Mouse (Mus musculus) hindbrain, embryonic 13.5 days (tissue): ENCODE results near the gene Htra1. TPM values are rescaled to one million over a fixed set of nuclear protein-coding genes. Genes with fewer than 3 reads are reported as not detected.

Experiments
- ATAC-seq: fragments of 200-750 bp; cut with Nextera tagmentation; 2 replicates; pipeline ENCODE4 v1.8.0; 2017; ENCODE audit warnings: moderate TSS enrichment; ENCODE audit not compliant: low FRiP score
- H3K27ac ChIP-seq: fragments of 300-500 bp; sonication (generic); 2 replicates; pipeline ENCODE4 v1.5.1; 2015; ENCODE audit warnings: inconsistent platforms, mild to moderate bottlenecking, moderate library complexity
- H3K27me3 ChIP-seq: fragments of 300-500 bp; sonication (generic); 2 replicates; pipeline ENCODE4 v1.6.1; 2015; ENCODE audit warnings: mild to moderate bottlenecking, inconsistent platforms
- H3K36me3 ChIP-seq: fragments of 300-500 bp; sonication (generic); 2 replicates; pipeline ENCODE4 v1.6.1; 2015; ENCODE audit warnings: mild to moderate bottlenecking, inconsistent platforms
- H3K4me1 ChIP-seq: fragments of 300-500 bp; sonication (generic); replicated peaks from 2 replicates; pipeline ENCODE4 v1.6.1; 2015; ENCODE audit warnings: inconsistent platforms
- H3K4me2 ChIP-seq: fragments of 300-500 bp; sonication (generic); 2 replicates; pipeline ENCODE4 v1.6.1; 2015; ENCODE audit warnings: inconsistent platforms, mild to moderate bottlenecking, moderate library complexity
- H3K4me3 ChIP-seq: fragments of 300-500 bp; sonication (generic); 2 replicates; pipeline ENCODE4 v1.5.1; 2015; ENCODE audit warnings: mild to moderate bottlenecking, inconsistent platforms
- H3K9ac ChIP-seq: fragments of 300-500 bp; sonication (generic); 2 replicates; pipeline ENCODE4 v1.6.1; 2015; ENCODE audit warnings: mild to moderate bottlenecking, inconsistent platforms
- H3K9me3 ChIP-seq: fragments of 300-500 bp; sonication (generic); 2 replicates; pipeline ENCODE4 v1.6.1; 2016; ENCODE audit warnings: inconsistent platforms
- WGBS: fragments of 180-500 bp; shearing (Covaris S2); methylation state at CpG from one replicate; pipeline ENCODE4 v1.1.7; 2015; 5-methylcytosine and 5-hydroxymethylcytosine counted together
- microRNA-seq: library from miRNA; unstranded; fragments of <30 nt; microRNA quantifications from one replicate; pipeline ENCODE4, GENCODE M21; 2016
- polyA plus RNA-seq: library from polyadenylated mRNA; unstranded; fragments of >200 nt; fragmentation: Nextera tagmentation; extraction: Ambion mirVana; gene quantifications from 2 replicates; pipeline ENCODE4 v1.2.1, GENCODE M21; 2015

The Htra1 gene
- polyA plus RNA-seq, 1 experiment from 2014 or later: 15.4 TPM

DNA sequence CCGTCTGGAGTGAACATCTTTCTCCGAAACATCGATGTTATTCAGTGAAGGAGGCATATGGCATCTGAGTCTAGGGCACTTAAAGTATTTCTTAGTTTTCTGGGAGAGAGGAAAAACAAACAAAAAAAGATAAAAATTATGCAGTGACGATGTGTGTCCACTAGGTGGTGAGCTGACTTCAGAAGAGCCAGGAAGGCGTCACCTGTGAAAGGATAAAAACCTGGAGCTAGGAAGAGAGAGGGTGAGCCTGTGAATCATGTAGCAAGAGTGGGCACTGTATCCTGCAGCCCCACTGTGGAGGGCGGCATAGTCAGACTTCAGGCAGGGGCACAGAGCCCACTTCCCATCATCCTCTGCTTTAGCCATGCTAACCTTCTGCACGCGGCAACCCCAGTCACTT is 58.0 kb downstream of the Htra1 start:
- 49% methylated on average over 8 of the region's 8 CpGs for WGBS
- H3K4me1 ChIP-seq: no peaks in the 10 kb centered on the region
- H3K27ac ChIP-seq: no peak overlapping the region
- peaks cover 4% of the 10 kb centered on the region; the same call in 1 of the 2 replicates for H3K9me3 ChIP-seq
- H3K4me2 ChIP-seq: no peak overlapping the region
- no peaks in the 10 kb centered on the region for H3K36me3 ChIP-seq
- H3K9ac ChIP-seq: no peak overlapping the region
- no peak for ATAC-seq
- H3K27me3 ChIP-seq: no peaks in the 10 kb centered on the region
- no peak overlapping the region for H3K4me3 ChIP-seq

- ATAC-seq: no peak
- Histone ChIP-seq H3K36me3 (no peaks in the 10 kb centered on the region), H3K4me1 (no peaks in the 10 kb centered on the region), H3K9me3 (peaks cover 8% of the 10 kb centered on the region; the same call in 1 of the 2 replicates), H3K4me3 (no peak overlapping the region), H3K9ac (no peak overlapping the region), H3K27ac (no peak overlapping the region), H3K4me2 (no peak overlapping the region), H3K27me3 (no peaks in the 10 kb centered on the region)
- WGBS: 89% methylated on average over 12 of the region's 12 CpGs
These were observed 66.2 kb downstream of the Htra1 start for GRCm38 (mm10) chr7:131001976-131002726.

- 96% methylated on average over 5 of the region's 5 CpGs for WGBS
- no peak overlapping the region for H3K4me3 ChIP-seq
- peaks cover 11% of the 10 kb centered on the region; the same call in 1 of the 2 replicates for H3K9me3 ChIP-seq
- H3K4me1 ChIP-seq: no peaks in the 10 kb centered on the region
- H3K27me3 ChIP-seq: no peaks in the 10 kb centered on the region
- H3K4me2 ChIP-seq: no peak overlapping the region
- no peak for ATAC-seq
- H3K9ac ChIP-seq: no peak overlapping the region
- no peak overlapping the region for H3K27ac ChIP-seq
- H3K36me3 ChIP-seq: no peaks in the 10 kb centered on the region
These were observed 68.2 kb downstream of the Htra1 start for GRCm38 (mm10) chr7:131004071-131004470.

- Histone ChIP-seq H3K9ac (no peak overlapping the region), H3K27me3 (no peaks in the 10 kb centered on the region), H3K9me3 (peaks cover 11% of the 10 kb centered on the region; the same call in 1 of the 2 replicates), H3K36me3 (no peaks in the 10 kb centered on the region), H3K4me1 (no peaks in the 10 kb centered on the region), H3K4me2 (no peak overlapping the region), H3K27ac (no peak overlapping the region), H3K4me3 (no peak overlapping the region)
- no peak for ATAC-seq
- 97% methylated on average over 2 of the region's 2 CpGs for WGBS
These were observed 71.3 kb downstream of the Htra1 start for GRCm38 (mm10) chr7:131007221-131007620.

DNA sequence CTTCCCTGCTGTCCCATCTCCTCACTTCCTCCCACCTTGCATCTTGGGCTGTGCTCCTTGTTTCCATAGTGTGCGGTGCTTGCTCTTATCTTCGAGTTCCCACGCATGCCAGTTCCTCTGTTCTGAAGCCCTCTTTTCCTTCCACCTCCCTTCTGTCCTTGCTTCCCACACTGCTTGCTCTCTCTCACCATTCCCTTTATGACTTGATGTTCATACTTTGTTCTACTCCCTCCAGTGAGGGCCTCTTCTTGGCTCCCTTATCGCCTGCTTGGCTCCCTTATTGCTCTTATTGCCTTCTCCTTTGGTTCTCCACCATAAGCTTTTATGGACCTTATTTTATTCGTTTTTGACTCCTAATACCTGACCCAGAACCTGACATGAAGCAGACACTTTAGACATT is 73.3 kb downstream of the Htra1 start:
- H3K9ac ChIP-seq: no peak overlapping the region
- no peaks in the 10 kb centered on the region for H3K27me3 ChIP-seq
- no peak overlapping the region for H3K4me2 ChIP-seq
- H3K27ac ChIP-seq: no peak overlapping the region
- WGBS: 86% methylated on average over 5 of the region's 5 CpGs
- no peak for ATAC-seq
- H3K9me3 ChIP-seq: peaks cover 11% of the 10 kb centered on the region; the same call in 1 of the 2 replicates
- H3K4me3 ChIP-seq: no peak overlapping the region
- H3K4me1 ChIP-seq: no peaks in the 10 kb centered on the region
- no peaks in the 10 kb centered on the region for H3K36me3 ChIP-seq

DNA sequence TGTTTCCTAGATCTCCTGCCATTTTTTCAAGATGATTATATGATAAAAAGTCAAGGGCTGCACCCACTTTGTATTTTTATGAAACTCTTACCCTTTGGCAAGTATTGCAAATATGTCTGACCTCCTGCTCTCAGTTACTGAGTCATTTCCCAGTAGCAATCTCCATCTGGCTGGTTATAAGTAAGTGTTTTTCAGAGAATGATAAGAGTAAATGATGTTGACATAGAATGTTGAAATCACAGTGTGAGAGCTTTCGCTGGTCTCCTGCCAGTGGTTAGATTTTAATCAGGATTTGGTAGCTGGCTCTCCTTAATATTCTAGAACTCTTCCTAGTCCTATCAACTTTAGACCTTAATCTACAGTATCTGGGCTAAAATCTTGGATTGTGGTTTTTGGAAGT is 76.0 kb downstream of the Htra1 start:
- Histone ChIP-seq H3K4me3 (no peak overlapping the region), H3K9ac (no peak overlapping the region), H3K4me2 (no peak overlapping the region), H3K9me3 (peaks cover 4% of the 10 kb centered on the region; the same call in 1 of the 2 replicates), H3K4me1 (no peaks in the 10 kb centered on the region), H3K27ac (no peak overlapping the region), H3K27me3 (no peaks in the 10 kb centered on the region), H3K36me3 (no peaks in the 10 kb centered on the region)
- no peak for ATAC-seq
- WGBS: 97% methylated on average over 1 of the region's 1 CpGs

DNA sequence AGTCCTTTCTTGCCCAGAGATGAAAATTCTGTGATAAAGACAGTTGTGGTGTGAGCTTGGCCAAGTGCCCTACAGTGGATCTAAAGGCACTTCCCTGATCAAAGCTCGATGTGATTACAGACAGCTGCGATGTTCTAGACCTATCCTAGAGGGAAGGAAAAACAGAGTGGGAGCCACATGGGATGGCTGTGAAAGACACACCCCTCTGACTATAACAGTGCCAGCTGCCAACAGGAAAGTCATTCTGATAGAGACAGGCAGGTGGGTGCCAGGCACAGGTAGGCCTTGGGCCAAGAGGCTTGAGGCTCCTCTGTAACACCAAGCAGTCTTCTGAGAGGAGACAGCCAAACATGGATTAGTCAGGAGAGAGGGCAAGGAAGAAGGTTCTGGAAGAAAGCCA is 83.3 kb downstream of the Htra1 start:
- ATAC-seq: no peak
- Histone ChIP-seq H3K36me3 (no peaks in the 10 kb centered on the region), H3K27me3 (no peaks in the 10 kb centered on the region), H3K4me2 (no peak overlapping the region), H3K4me1 (no peaks in the 10 kb centered on the region), H3K9ac (no peak overlapping the region), H3K27ac (no peak overlapping the region), H3K4me3 (no peak overlapping the region), H3K9me3 (no peaks in the 10 kb centered on the region; the same call in 1 of the 2 replicates)
- WGBS: 93% methylated on average over 2 of the region's 2 CpGs

- Histone ChIP-seq H3K27me3 (peaks cover 5% of the 10 kb centered on the region; the same call in 1 of the 2 replicates), H3K4me1 (no peaks in the 10 kb centered on the region), H3K4me2 (no peak overlapping the region), H3K36me3 (no peaks in the 10 kb centered on the region), H3K9me3 (no peaks in the 10 kb centered on the region), H3K4me3 (no peak overlapping the region), H3K27ac (no peak overlapping the region), H3K9ac (no peak overlapping the region)
- ATAC-seq: no peak
- 95% methylated on average over 1 of the region's 1 CpGs for WGBS
These were observed 88.9 kb downstream of the Htra1 start for GRCm38 (mm10) chr7:131024807-131025206.

DNA sequence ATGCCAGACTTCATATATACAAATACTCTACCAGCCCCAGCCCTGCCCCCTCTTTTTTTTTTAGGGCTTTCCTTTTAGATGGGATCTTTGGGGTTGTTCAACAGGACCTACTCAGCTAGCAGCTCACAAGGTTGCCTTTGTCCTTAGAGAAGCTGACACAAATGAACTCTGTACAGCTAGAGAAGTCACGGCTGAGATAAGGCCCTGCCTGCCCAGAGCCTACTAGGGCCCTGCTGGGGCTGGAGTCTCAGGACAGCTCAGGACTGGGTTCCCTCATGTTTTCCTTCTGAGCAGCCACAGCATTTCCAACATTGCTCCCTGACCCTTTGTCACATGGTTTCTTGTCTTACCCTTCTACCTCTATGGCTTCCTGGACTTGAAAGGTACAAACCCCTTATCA is 91.6 kb downstream of the Htra1 start:
- no peak overlapping the region for H3K4me3 ChIP-seq
- H3K9me3 ChIP-seq: no peaks in the 10 kb centered on the region
- H3K4me2 ChIP-seq: no peak overlapping the region
- peaks cover 5% of the 10 kb centered on the region; the same call in 1 of the 2 replicates for H3K27me3 ChIP-seq
- H3K9ac ChIP-seq: no peak overlapping the region
- WGBS: 59% methylated on average over 1 of the region's 1 CpGs
- H3K4me1 ChIP-seq: no peaks in the 10 kb centered on the region
- H3K27ac ChIP-seq: no peak overlapping the region
- no peaks in the 10 kb centered on the region for H3K36me3 ChIP-seq
- no peak for ATAC-seq

GRCm38 (mm10) chr7:131031755-131032154 is 95.8 kb downstream of the Htra1 start, which contains the start of gene Dmbt1:
Gene Dmbt1 (plus strand): TSS chr7:131032053.
- Histone ChIP-seq H3K9ac (no peak within 1 kb of the TSS), H3K4me2 (no peak within 1 kb of the TSS), H3K36me3 (no peaks in the 10 kb centered on the region), H3K4me1 (no peaks in the 10 kb centered on the region), H3K27ac (no peak within 1 kb of the TSS), H3K27me3 (no peaks in the 10 kb centered on the region), H3K4me3 (no peak within 1 kb of the TSS), H3K9me3 (no peaks in the 10 kb centered on the region)
- ATAC-seq: no peak
- whole genome bisulfite sequencing: 86% methylated on average over 5 of the region's 5 CpGs

Small RNA genes lying within 50 kb of the gene (microRNA-seq; reads per million reads assigned to microRNA genes)
- gene Mir7061: 0.93 reads per million

Other genes with a start within 250 kb of the Htra1 start
- 0.16 TPM in 1 of 2 replicates, not detected in the other for gene Btbd16, start 162.0 kb upstream of the Htra1 start, polyA plus RNA-seq
- gene Plekha1, start 70.4 kb upstream of the Htra1 start, polyA plus RNA-seq: 63.4 and 65.4 TPM in 2 replicates
- not detected in 2 replicates for gene Dmbt1, start 95.9 kb downstream of the Htra1 start, polyA plus RNA-seq
- not detected in 2 replicates for gene 4933402N03Rik, start 210.2 kb downstream of the Htra1 start, polyA plus RNA-seq
- not detected in 2 replicates for gene 5430419D17Rik, start 238.3 kb downstream of the Htra1 start, polyA plus RNA-seq